Mouse (Mus musculus) telencephalon, adult 2 months (tissue): ENCODE results near the gene Dync1li1.

Experiments
- DNase-seq: peaks from one replicate; pipeline ENCODE4 v3.0.0-alpha.2; 2011; ENCODE audit warnings: low read depth, low spot score

Dync1li1 gene

GRCm38 (mm10) chr9:114763341-114763740 is 74.8 kb downstream of the Dync1li1 start:
- DNase-seq, result no peak

- DNase-seq, result no peak
Observed at GRCm38 (mm10) chr9:114767030-114767429, 78.4 kb downstream of the Dync1li1 start.

GRCm38 (mm10) chr9:114767507-114767906 is 78.9 kb downstream of the Dync1li1 start:
- DNase-seq, result no peak

GRCm38 (mm10) chr9:114768066-114768465 is 79.5 kb downstream of the Dync1li1 start:
- no peak for DNase-seq

- DNase-seq, result no peak
Observed at GRCm38 (mm10) chr9:114770224-114770623, 81.6 kb downstream of the Dync1li1 start.

GRCm38 (mm10) chr9:114771565-114771964 is 83.0 kb downstream of the Dync1li1 start:
- no peak for DNase-seq
